Mouse (Mus musculus): ENCODE results near the gene Zscan2. TPM values are rescaled to one million over a fixed set of nuclear protein-coding genes. Genes with fewer than 3 reads are reported as not detected.

Gene Zscan2
- total RNA-seq (2015) (3.5 and 3.7 TPM in 2 replicates), total RNA-seq (2017) (6.7 and 10.0 TPM in 2 replicates)

DNA sequence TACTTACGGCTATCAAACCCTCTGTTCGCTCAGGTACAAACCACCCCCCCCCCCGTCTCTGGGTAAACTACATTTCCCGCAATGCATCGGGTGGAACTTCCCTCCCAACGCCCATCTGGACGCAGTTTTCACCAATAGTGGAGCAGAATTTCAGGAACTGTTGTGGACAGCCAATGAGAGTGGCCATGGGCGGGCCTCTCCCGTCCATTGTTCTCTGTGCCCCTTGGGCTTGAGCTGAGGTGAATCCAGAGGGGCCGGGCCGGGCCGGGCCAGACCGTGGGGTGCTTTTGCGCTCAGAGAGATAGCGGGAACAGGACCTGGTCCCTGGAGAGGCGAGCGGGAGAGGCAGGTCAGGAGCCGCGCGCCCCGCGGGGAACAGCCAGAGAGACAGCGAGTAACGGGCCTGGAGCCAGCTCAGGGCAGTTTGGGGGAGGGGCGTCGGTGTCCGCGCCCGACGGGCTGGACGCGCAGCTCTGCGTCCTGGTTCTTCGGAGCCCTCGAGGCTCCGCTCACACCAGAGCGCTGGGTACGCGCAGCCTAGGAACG, at the start of gene Zscan2:
Gene Zscan2, plus strand, starts transcription at position 192 of the 546 bp plus-strand sequence.
- peak; percentile 84 for ATAC-seq (replicated peaks; ENCODE audit: poor library complexity)

DNA sequence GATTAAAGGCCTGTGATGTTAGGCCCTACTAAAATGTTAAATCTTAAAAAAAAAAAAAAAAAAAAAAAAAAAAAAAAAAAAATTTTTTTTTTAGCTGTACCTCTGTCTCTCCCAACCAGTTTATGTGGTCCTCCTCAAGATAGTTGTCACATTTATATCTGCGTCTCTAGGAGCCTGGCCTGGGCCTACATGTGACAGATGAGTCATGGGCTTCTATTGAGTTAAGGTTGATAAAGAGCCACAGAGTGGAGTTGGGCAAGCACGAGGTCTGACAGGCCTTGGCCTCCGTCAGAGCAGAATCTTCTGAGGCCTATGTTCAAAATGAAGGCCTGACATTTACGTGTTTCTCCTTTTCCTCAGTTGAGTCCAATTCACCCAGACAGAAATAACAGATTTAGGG, 47.3 kb upstream of the Zscan2 start:
- peak; percentile 37; the same call in 1 of the 2 replicates for ATAC-seq (replicated peaks; ENCODE audit: poor library complexity)

DNA sequence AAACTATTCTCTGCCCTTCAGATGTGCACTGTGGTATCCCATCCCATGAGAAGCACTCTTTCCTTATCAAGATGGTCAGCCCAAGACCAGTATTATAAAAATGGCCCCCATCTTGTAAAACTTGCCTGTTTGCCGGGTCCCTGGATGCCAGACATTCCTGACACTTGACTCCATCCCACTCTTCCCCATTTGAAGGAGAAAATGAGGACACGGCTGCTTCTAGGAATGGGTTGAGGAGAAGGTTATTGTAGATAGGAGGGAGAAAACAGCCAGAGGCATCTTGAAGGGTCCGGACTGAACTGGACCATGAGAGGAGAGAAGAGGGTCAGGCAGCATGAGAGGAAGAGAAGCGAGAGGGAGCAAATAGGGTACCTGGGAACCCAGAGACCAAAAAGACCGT, 44.1 kb upstream of the Zscan2 start:
- no peak for ATAC-seq (replicated peaks; ENCODE audit: poor library complexity)

DNA sequence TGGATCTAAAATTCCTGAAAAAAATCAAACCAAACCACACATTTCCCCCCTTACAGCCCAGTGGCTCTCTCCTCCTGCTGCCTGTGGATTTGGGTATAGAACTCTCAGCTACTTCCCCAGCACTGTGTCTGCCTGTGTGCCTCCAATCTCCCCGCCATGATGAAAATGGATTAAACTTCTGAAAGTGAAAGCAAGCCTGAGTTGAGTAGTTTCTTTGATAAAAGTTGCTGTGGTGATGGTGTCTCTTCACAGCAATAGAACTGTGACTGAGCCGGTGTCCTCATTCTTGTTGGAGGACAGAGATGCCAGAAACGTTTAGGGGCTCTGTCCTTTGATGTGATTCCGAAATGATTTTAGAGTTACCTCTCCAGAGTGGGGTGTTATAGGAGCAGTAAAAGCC, 39.9 kb upstream of the Zscan2 start:
- no peak for ATAC-seq (replicated peaks; ENCODE audit: poor library complexity)

DNA sequence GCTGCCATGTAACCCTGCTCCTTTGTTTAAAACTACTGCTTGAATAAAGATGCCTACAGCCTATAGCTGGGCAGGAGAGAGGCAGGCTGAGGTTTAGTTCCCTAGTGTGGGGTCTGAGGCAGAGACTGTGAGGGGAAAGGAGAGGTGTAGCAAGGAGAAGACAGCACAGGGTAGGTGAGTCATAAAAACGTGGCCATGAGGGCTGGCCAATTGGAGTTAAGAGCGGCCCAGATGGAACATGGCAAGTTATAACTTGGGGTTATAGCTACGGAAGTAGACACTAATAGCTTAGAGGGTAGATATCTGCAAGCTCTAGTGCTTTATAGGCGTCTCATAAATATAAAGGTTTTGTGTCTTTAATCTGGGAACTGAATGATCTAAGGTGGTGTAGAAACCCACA, 37.5 kb upstream of the Zscan2 start:
- ATAC-seq (replicated peaks; ENCODE audit: poor library complexity), result no peak

DNA sequence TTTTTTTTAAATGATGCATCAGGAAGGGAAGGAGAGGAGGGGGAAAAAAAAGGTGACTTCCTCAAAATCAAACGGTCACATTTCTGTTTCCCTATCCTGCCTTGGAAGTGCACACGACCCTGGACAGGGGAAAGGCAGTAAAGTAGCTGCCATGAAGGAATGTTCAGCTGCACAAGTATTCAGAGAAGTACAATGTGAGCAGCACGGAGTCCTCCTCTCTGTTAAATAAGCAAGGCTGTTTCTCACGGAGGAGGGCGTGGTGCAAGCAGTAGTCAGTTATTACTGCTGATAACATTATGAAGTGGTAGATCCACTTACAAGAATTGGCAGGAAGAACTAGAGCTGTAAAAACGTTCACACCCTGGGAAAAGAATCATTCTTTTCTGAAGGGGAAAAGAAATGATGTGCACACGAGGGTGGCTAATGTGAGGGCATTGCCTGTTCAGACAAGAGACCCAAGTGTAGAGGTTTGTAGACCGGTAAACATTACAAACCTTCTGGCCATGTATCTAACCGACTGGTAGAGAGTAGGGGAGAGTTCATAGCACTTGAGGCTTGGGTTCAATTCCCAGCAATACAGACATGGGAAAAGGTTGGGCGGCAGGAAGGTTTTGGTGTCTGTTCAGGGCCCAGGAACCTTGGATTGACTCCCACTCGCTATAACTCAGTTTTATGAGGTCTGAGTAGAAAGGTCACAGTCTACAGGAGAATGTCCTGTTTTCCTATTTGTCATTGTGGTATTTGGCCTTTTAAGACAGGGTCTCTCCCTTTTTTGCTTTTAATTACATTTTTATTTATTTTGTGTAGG, 36.6 kb upstream of the Zscan2 start:
- peak; percentile 73 for ATAC-seq (replicated peaks; ENCODE audit: poor library complexity)

DNA sequence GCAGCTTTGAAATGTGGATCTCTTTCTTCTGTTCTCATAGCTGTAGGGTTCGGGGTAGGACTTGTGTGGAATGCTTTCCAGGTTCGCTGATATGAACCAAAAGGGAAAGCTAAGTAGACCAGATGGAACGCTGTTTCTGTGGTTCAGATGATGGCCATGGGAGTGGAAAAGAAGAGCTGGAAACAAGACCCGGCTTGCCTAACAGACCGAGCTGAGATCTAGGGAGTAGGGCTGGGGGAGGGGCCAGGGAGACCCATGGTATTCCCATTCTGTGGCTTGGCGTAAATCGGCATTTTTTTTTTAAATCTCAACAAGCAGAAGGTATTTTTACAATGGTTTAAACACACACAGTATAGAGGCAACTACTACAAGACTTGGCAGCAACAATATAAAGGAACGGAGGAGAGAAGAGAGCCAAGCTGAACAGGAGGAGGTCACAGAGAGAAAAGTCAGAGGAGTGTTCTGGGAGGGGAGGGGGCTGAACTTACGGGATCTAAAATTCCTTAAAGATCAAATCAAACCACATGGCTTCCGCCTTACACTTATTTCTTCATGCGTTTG, 34.8 kb upstream of the Zscan2 start, which contains the start of gene Iqgap1:
Gene Iqgap1, minus strand, starts transcription at position 132 of the 561 bp plus-strand sequence.
- ATAC-seq (replicated peaks; ENCODE audit: poor library complexity), result no peak

DNA sequence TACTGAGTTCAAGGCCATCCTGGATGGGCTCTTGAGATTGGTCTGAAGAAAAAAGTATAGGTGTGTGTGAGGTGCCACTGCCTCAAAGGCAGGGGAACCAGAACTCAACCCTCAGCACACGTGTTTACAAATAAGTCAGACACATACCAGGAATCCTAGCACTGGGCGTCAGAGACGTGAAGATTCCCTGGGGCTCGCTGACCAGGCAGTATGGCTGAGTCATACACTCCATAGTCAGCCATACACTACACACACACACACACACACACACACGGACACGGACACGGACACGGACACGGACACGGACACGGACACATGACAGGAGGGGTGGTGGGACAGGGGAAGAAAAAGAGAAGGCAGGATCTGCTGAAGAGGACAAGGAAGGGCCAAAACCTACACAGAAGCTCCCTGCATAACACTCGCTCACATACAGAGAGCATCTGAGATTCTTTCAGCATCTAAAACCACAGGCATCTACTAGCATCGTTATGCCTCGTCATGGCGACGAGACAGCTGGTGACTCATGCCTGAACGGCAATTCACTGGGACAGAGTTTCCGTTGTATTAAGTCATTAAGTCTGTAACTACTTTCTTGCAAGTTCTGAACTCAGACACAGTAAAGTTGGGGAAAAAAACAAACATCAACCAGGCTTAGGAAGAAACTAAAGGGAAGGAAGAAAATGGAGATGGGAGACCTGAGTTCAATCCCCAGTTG, 32.4 kb upstream of the Zscan2 start:
- ATAC-seq (replicated peaks; ENCODE audit: poor library complexity), result peak; percentile 53

DNA sequence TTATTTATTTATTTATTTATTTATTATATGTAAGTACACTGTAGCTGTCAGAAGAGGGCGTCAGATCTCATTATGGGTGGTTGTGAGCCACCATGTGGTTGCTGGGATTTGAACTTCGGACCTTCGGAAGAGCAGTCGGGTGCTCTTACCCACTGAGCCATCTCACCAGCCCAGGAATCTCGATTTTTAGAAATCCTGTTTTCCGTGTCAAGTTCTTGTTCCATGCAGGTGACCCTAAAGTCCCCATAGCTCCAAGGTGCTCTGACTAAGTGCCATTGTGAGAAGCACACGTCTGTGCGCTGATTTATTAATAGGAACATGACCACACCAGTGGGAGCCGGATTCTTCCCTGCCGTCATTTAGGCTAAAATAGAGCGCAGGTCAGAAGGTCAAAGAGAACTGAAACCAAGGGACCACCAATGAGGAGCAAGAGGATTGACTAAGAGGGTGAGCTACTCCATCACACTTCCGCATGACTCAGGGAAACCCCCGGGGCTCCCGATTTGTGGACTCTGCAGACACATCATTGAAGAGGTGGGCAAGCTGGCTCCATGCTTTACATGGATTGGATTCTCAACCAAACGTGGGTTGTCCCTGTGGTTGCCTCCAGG, 30.4 kb upstream of the Zscan2 start:
- ATAC-seq (replicated peaks; ENCODE audit: poor library complexity), result peak; percentile 67

DNA sequence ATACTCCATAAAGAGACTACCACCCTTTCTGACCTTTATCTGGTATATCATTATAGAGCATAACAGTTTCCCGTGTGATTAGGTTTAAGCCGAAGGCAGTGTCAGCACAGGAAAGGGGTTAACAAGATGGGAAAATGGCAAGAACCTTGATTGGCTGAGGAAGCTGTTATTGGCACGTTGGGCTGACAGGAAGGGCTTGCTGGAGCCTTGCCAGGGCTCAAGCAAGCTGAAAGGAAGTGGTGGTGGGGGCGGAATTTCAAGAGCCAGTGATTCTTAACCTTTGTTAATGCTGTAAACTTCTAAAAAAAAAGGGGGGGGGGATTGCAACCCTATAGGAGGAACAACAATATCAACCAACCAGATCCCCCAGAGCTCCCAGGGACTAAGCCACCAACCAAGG, 28.5 kb upstream of the Zscan2 start:
- ATAC-seq (replicated peaks; ENCODE audit: poor library complexity), result peak; percentile 24

DNA sequence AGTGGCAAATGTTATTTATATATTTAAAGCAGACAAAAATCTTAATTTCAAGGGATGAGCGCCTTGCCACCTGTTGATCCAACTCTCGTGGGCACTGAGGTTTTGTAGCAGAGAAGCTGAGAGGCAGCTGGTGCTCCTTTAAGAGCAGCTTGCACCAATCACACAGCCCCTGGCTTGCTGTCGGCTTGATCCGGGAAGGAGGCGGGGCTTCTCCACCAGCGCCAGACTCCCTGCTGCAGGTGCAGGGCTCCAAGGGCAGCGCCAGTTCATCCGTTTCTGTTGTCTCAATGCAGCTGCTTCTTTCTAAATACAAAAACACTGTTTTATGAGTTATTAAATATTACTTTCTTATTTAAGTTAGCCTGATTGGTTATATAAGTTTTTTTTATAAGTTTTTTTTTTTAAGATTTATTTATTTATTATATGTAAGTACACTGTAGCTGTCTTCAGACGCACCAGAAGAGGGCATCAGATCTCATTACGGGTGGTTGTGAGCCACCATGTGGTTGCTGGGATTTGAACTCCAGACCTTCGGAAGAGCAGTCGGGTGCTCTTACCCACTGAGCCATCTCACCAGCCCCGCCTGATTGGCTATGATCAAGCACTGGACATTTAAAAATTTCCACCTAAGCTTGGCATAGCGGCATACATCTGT, 27.6 kb upstream of the Zscan2 start:
- peak; percentile 87 for ATAC-seq (replicated peaks; ENCODE audit: poor library complexity)

DNA sequence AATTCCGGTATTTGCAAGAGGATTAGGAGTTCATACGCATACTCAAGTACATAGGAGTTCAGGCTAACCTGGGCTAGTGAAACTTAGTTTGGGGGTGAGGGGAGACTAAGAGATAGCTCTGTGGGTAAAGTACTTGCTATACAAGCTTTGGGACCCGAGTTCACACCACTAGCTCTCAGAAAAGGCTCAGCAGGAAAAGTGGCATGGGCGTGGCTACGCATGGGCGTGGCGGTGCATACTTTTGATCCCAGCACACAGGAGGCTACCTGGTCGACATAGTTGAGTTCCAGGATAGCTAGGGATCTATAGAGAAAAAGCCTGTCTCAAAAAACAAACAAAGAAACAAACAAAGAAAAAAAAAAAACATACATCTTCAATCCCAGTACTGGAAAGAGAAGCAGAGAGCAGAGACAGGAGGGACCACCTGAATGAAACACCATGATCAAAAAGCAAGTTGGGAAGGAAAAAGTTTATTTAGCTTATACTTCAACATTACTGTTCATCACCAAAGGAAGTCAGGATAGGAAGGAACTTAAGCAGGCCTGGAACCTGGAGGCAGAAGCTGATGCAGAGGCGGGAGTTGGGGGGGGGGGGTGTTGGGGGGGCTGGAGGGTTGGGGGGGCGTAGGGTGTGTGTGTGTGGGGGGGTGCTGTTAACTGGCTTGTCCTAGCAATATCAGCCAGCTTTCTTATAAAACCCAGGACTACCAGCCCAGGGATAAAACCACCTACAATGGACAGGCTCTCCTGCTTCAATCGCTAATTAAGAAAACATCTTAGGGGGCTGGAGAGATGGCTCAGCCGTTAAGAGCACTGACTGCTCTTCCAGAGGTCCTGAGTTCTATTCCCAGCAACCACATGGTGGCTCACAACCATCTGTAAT, 26.8 kb upstream of the Zscan2 start:
- no peak for ATAC-seq (replicated peaks; ENCODE audit: poor library complexity)

DNA sequence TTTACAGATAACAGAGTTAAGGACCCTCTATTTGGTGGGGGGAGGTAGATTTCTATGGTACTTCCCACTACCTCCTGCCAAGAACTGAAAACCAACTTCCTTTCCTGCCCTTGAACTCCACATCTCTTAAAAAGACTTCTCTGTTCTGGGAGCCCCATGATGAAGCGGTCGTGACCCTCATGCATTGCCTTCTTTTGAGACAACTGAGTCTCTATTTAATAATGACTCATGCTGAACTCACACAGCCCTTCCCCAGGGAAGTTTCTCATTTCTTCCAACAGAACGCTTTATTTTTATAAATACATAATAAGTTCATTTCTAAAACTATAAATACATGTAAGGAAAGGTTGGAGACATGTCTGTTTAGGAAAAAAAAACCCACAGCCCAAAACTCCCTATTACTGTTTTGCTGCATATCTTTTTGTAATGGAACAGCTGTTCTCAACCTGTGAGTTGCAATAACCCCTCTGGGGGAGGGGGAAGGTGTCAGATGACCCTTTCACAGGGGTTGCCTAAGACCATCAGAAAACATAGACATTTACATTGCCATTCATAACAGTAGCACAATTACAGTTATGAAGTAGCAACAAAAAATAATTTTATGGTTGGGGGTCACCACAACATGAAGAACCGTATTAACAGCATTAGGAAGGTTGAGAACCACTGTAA, 24.6 kb upstream of the Zscan2 start:
- ATAC-seq (replicated peaks; ENCODE audit: poor library complexity), result no peak

DNA sequence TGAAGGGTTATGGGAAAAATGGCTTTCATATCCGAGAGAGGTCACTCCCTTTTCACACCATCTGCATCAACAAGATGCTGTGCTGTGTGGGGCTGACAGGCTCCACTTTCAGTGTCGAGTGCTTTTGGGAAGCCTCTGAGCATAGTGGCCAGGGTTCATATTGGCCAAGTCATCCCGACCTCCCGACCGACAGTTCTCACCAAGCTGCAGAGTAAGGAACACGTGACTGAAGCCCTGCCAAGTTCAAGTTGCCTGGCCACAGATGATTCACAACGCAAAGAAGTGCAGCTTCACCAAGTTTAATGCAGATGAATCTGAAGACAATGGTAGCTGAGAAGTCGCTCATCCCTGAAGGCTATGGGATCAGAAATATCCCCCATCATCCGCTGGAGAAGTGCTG, 23.0 kb upstream of the Zscan2 start:
- no peak for ATAC-seq (replicated peaks; ENCODE audit: poor library complexity)

DNA sequence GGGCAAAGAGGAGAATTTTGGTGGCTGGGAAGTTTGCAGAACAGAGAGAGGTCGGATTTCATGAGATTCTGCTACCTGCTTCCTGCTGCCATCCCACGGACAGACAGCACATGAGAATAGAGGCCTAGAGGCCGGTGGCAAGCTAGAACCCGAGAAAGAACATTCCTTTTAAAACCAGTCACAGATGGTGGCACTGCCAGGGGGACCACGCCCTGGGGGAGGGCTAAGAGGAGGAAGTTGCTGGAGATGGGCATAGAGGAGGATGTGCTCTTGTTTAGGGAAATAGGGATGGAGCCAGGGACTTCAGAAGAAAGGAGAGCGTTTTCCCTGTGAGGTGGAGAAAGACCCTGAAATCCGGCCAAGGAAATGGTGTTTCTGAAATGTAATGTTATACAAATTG, 22.5 kb upstream of the Zscan2 start:
- peak; percentile 52 for ATAC-seq (replicated peaks; ENCODE audit: poor library complexity)

DNA sequence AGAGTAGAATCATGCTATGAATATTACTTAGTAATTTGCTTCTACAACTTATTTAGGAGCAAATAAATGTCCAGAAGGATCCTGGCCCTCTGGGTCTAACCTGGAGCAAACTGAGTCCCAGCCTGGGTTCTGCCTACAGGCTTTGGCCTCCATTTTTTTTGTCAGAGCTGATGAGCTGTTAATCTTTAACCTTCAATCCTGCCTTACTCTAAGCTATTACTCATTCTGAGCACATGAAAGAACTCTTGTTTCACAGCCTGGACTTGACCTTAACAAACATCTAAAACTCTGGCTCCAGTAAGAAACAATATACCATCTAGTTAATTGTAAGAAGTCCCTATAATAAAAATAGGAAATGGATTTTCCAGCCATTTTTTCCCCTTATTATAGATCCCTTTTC, 21.0 kb upstream of the Zscan2 start:
- no peak for ATAC-seq (replicated peaks; ENCODE audit: poor library complexity)

DNA sequence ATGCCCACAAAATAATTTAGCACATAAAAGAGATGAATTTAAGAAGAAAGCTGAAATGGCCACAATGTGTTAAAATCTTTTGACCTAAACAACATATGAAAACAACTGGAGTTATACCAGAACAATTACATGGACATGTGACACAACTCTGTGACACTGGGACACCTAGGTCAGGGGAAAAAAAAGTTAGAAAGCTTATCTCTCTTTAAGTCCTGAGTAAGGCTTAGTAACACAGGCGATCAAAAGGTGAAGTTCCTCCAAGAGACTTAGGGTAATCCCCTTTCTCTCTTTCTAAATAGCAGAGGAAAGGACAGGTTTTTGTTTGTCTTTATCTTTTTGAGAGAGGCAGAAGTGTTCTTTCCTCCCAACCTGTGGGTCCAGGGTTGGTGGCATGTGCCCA, 20.5 kb upstream of the Zscan2 start:
- ATAC-seq (replicated peaks; ENCODE audit: poor library complexity), result no peak

DNA sequence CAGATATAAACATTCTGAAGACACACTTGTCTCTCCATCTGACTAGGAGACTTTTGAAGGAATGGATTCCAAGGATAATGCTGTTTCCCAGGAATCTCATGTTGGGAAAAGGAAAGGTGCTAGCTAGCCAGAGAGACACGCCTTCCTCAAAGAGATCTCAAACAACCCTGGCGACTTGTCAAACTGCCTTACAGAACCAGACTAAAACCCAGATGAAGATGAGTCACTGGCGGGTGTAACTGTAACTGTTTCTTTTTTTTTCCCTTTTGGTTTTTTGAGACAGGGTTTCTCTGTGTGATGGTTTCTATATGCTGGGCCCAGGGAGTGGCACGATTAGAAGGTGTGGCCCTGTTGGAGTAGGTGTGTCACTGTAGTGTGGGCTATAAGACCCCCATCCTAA, 19.8 kb upstream of the Zscan2 start:
- ATAC-seq (replicated peaks; ENCODE audit: poor library complexity), result no peak

DNA sequence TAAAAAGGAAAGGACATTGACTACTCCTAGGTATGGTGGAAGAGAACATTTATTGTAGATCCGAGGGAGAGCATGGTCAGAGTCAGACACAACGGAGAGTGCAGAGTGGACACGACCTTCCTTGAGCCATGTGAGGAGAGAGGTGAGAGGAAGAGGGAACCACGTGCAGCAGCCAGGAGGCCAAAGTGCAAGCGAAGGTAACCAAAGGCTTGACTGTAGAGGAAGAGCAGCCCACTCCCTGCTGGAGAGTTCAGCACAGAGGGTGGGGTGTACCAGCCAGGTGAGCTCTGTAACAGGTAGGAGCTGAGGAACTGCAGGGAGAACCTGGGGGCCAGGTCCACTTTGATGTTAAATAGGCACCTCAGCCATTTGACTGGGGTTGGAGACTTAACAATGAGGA, 18.6 kb upstream of the Zscan2 start:
- no peak for ATAC-seq (replicated peaks; ENCODE audit: poor library complexity)
